ENCODE assay signal across 8 mouse cellular contexts in the genomic region with DNA sequence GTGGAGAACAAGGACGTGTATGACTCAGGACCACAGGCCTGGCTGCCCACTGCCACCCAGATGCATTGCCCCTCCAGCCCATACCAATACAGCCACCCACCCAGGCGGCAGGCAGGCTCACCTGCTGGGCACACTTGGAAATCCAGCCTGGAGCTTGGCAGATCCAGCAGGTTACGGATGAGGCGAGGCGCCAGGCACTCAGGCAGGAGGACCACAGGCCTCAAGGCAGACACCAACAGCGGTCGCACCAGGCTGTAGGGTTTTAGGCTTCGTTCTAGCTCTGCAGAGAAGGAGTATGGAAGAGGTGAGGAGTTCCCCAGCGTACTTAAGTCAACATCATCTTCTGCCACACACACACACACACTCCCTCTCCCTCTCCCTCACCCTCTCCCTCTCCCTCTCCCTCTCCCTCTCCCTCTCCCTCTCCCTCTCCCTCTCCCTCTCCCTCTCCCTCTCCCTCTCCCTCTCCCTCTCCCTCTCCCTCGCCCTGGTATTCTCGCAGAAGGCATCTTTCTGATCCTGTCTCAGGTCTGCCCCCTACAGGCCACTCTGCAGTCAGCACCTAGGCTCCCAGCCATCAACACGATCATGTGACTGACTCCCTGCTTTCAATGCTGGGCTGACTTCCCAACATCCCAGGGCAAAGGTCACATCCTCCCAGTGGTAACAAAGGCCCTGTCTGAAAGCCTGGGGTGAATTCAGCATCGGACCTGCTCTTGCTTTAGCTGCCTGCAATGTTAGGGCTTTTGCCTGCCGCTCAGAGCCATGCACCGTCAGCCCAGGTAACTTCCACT. TPM values are rescaled to one million over a fixed set of nuclear protein-coding genes. Genes with fewer than 3 reads are reported as not detected.
DNase-seq lines count a peak whose midpoint lies in the region; ATAC-seq and TF ChIP-seq lines count a peak whose summit lies in the region.

No protein-coding gene starts in this region.

- no peaks in the 10 kb centered on the region for H3K9me3 ChIP-seq in hindbrain, embryonic 11.5 days (ENCODE audit: control insufficient read depth, low read length)
- no peaks in the 10 kb centered on the region for H3K9me3 ChIP-seq in lung, postnatal 0 days (ENCODE audit: low read length)

- H3K4me2 ChIP-seq in hindbrain, embryonic 11.5 days (replicated peaks; ENCODE audit: low read depth, low read length), result no peak overlapping the region
- no peak overlapping the region for H3K4me2 ChIP-seq in lung, postnatal 0 days (replicated peaks; ENCODE audit: low read depth, low read length)

- peak; percentile 88 for TF ChIP-seq CTCF in lung, postnatal 0 days (IDR thresholded peaks at IDR 0.05)

- no peak for TF ChIP-seq EP300 in lung, postnatal 0 days (IDR thresholded peaks at IDR 0.05)

- peak; percentile 50; the same call in 1 of the 2 replicates for ATAC-seq in hindbrain, embryonic 11.5 days (ENCODE audit: low FRiP score)
- ATAC-seq in lung, postnatal 0 days, result peak; percentile 85

- peaks cover 2% of the 10 kb centered on the region; the same call in 1 of the 2 replicates for H3K27me3 ChIP-seq in hindbrain, embryonic 11.5 days (ENCODE audit: control insufficient read depth, insufficient read depth, low read length)
- no peaks in the 10 kb centered on the region for H3K27me3 ChIP-seq in lung, postnatal 0 days (replicated peaks; ENCODE audit: insufficient read depth, low read length)

- H3K36me3 ChIP-seq in hindbrain, embryonic 11.5 days (ENCODE audit: control insufficient read depth, insufficient read depth, low read length), result no peaks in the 10 kb centered on the region
- peaks cover 16% of the 10 kb centered on the region; the same call in 1 of the 2 replicates for H3K36me3 ChIP-seq in lung, postnatal 0 days (ENCODE audit: insufficient read depth, low read length)

- DNase-seq in MN1 (ENCODE audit: low spot score), result peak; percentile 85
- DNase-seq in cerebellum, adult 18-20 months, result peak; percentile 84 to 85
- peak; percentile 88 for DNase-seq in forelimb bud, embryonic 11.5 days (ENCODE audit: low read depth, low spot score)
- DNase-seq in hindbrain, embryonic 11.5 days (ENCODE audit: low spot score), result peak; percentile 95
- peak; percentile 94 to 96 for DNase-seq in layer of hippocampus, postnatal 10 days (ENCODE audit: low spot score in 2 of 2)
- peak; percentile 88 for DNase-seq in lung, postnatal 0 days (ENCODE audit: low spot score)
- DNase-seq in retina, postnatal 7 days (ENCODE audit: low read depth, low spot score), result peak; percentile 72
- peak; percentile 50 for DNase-seq in urinary bladder, adult 2 months (ENCODE audit: low spot score)

- no peak overlapping the region for H3K4me3 ChIP-seq in hindbrain, embryonic 11.5 days (ENCODE audit: low read depth, low read length)
- no peak overlapping the region for H3K4me3 ChIP-seq in lung, postnatal 0 days (ENCODE audit: low read depth, low read length)

- 54% methylated on average over 13 of the region's 15 CpGs for WGBS in hindbrain, embryonic 11.5 days
- 58% methylated on average over 13 of the region's 15 CpGs for WGBS in lung, postnatal 0 days

- H3K4me1 ChIP-seq in hindbrain, embryonic 11.5 days (replicated peaks; ENCODE audit: control insufficient read depth, insufficient read depth, low read length), result peaks cover 9% of the 10 kb centered on the region; the same call in 1 of the 2 replicates
- no peaks in the 10 kb centered on the region for H3K4me1 ChIP-seq in lung, postnatal 0 days (ENCODE audit: insufficient read depth, low read depth, low read length)

- H3K27ac ChIP-seq in hindbrain, embryonic 11.5 days (ENCODE audit: low read depth, low read length), result peak overlapping the region; percentile 36; the same call in 1 of the 2 replicates
- H3K27ac ChIP-seq in lung, postnatal 0 days (ENCODE audit: low read length), result no peak overlapping the region

- H3K9ac ChIP-seq in hindbrain, embryonic 11.5 days (ENCODE audit: low read depth, low read length), result no peak overlapping the region
- H3K9ac ChIP-seq in lung, postnatal 0 days (replicated peaks; ENCODE audit: low read depth), result no peak overlapping the region

RNA-seq across cellular contexts. Expression of a gene that starts 5.0 kb away (rescaled TPM):
- polyA plus RNA-seq in hindbrain, embryonic 11.5 days (2014; fragmentation: Nextera tagmentation; extraction: Ambion mirVana), result 34.6 and 34.7 TPM in 2 replicates
- total RNA-seq in layer of hippocampus, postnatal 10 days (2021), result 10 to 100 TPM in 1 of 2 experiments, 1 to 10 TPM in 1; 9.2 to 10.4 TPM
- polyA plus RNA-seq in lung, postnatal 0 days (2015; fragmentation: Nextera tagmentation; extraction: Ambion mirVana), result 47.8 and 52.9 TPM in 2 replicates
- polyA plus RNA-seq in urinary bladder, adult 2 months (2012; rRNA removed), result 8.0 and 9.2 TPM in 2 replicates

RNA-seq across cellular contexts. Expression of a gene that starts 24.6 kb away (rescaled TPM):
- 1.8 and 2.4 TPM in 2 replicates for polyA plus RNA-seq in hindbrain, embryonic 11.5 days (2014; fragmentation: Nextera tagmentation; extraction: Ambion mirVana)
- 1 to 10 TPM; 5.8 to 6.0 TPM for total RNA-seq in layer of hippocampus, postnatal 10 days (2021)
- polyA plus RNA-seq in lung, postnatal 0 days (2015; fragmentation: Nextera tagmentation; extraction: Ambion mirVana), result 7.5 and 8.3 TPM in 2 replicates
- 8.6 and 9.5 TPM in 2 replicates for polyA plus RNA-seq in urinary bladder, adult 2 months (2012; rRNA removed)

RNA-seq across cellular contexts. Expression of a gene that starts 59.7 kb away (rescaled TPM):
- polyA plus RNA-seq in hindbrain, embryonic 11.5 days (2014; fragmentation: Nextera tagmentation; extraction: Ambion mirVana), result 0.60 and 0.85 TPM in 2 replicates
- total RNA-seq in layer of hippocampus, postnatal 10 days (2021), result 100 to 1,000 TPM; 127 to 138 TPM
- polyA plus RNA-seq in lung, postnatal 0 days (2015; fragmentation: Nextera tagmentation; extraction: Ambion mirVana), result 0.02 and 0.05 TPM in 2 replicates
- 0.03 and 0.04 TPM in 2 replicates for polyA plus RNA-seq in urinary bladder, adult 2 months (2012; rRNA removed)
